Mouse (Mus musculus) hindbrain, postnatal 0 days (tissue): Measurements from ENCODE around the gene Gm17018. TPM values are rescaled to one million over a fixed set of nuclear protein-coding genes. Genes with fewer than 3 reads are reported as not detected.
A peak's percentile ranks its signal among the peaks of the same experiment; 100 is the strongest.

Experiments used
- ATAC-seq: fragments of 200-750 bp; cut with Nextera tagmentation; 2 replicates; pipeline ENCODE4 v1.8.0; 2017; ENCODE audit warnings: mild to moderate bottlenecking, moderate TSS enrichment, moderate library complexity
- DNase-seq: peaks from one replicate; pipeline ENCODE4 v3.0.0-alpha.2; 2015; ENCODE audit warnings: low spot score
- H3K27ac ChIP-seq: fragments of 300-500 bp; sonication (generic); 2 replicates; pipeline ENCODE4 v1.5.1; 2014; ENCODE audit warnings: mild to moderate bottlenecking
- H3K27me3 ChIP-seq: fragments of 300-500 bp; sonication (generic); 2 replicates; pipeline ENCODE4 v1.6.1; 2014; ENCODE audit warnings: low read length, mixed read lengths; ENCODE audit not compliant: insufficient read depth
- H3K36me3 ChIP-seq: fragments of 300-500 bp; sonication (generic); 2 replicates; pipeline ENCODE4 v1.6.1; 2014; ENCODE audit warnings: low read length, mixed read lengths; ENCODE audit not compliant: insufficient read depth
- H3K4me1 ChIP-seq: fragments of 300-500 bp; sonication (generic); 2 replicates; pipeline ENCODE4 v1.6.1; 2014; ENCODE audit warnings: antibody characterized with exemption, low read length, mixed read lengths; ENCODE audit not compliant: insufficient read depth
- H3K4me2 ChIP-seq: fragments of 300-500 bp; sonication (generic); 2 replicates; pipeline ENCODE4 v1.6.1; 2014; ENCODE audit warnings: low read depth, mild to moderate bottlenecking, low read length, moderate library complexity, mixed read lengths
- H3K4me3 ChIP-seq: fragments of 300-500 bp; sonication (generic); 2 replicates; pipeline ENCODE4 v1.5.1; 2014; ENCODE audit warnings: low read length
- H3K9ac ChIP-seq: fragments of 300-500 bp; sonication (generic); replicated peaks from 2 replicates; pipeline ENCODE4 v1.6.1; 2014; ENCODE audit warnings: mild to moderate bottlenecking, low read length, moderate library complexity, mixed read lengths
- H3K9me3 ChIP-seq: fragments of 300-500 bp; sonication (generic); 2 replicates; pipeline ENCODE4 v1.6.1; 2016; ENCODE audit warnings: low read length, mixed read lengths
- CTCF ChIP-seq: IDR thresholded peaks from 2 replicates; pipeline ENCODE4 v1.5.1; 2016; ENCODE audit warnings: antibody characterized with exemption, control low read depth, low read depth
- WGBS: fragments of 180-500 bp; shearing (Covaris S2); extraction: QIAGEN DNeasy Blood & Tissue Kit; methylation state at CpG from one replicate; pipeline ENCODE4 v1.1.7; 2014; 5-methylcytosine and 5-hydroxymethylcytosine counted together
- polyA plus RNA-seq: library from polyadenylated mRNA; unstranded; fragments of >200 nt; fragmentation: Nextera tagmentation; extraction: Ambion mirVana; gene quantifications from 2 replicates; pipeline ENCODE4 v1.2.1, GENCODE M21; 2015
- total RNA-seq: library from RNA; depleted of rRNA; stranded (reverse); fragments of >200 nt; gene quantifications from 2 replicates; pipeline ENCODE4 v1.2.3, GENCODE M21; 2014; rRNA removed

Gene Gm17018
- total and polyA plus RNA-seq, 2 experiments from 2014 or later = 23.0 to 90.7 TPM

DNA sequence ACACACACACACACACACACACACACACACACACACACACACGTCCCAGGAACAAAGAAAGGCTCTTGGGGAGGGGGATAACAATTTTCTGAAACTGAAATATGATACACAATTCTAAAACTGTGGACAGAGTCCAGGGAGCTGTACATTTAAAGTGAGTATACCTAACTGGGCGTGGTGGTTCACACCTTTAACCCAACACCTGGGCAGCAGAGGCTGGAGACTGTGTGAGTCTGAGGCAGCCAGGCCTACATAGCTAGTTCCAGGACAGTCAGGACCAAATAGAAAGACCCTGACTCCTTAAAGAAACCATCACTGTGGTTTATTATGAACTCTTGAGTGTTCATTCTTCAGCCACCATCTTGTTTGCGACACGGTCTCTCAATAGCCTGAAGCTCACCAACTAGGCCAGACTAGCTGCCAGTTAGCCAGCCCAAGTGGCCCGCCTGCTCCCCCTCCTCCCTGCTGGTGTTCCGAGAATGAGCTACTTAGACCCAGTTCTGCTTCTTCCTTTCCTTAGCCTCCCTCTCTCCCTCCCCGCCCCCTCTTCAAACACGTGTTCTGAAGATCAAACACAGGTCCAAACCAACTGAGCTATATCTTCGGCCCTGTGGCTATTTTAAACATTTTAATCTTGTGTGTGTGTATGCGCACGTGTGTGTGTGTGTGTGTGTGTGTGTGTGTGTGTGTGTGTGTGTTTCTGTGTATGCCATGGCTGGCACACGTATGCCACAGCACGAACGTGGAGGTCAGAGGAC lies 59.5 kb downstream of the Gm17018 start:
- H3K4me3 ChIP-seq = no peak overlapping the region
- no peak overlapping the region for H3K27ac ChIP-seq
- H3K4me2 ChIP-seq = no peak overlapping the region
- no peaks in the 10 kb centered on the region for H3K27me3 ChIP-seq
- ATAC-seq (no peak), DNase-seq (no peak)
- TF ChIP-seq CTCF = no peak
- 86% methylated on average over 14 of the region's 14 CpGs for WGBS
- H3K9ac ChIP-seq = no peak overlapping the region
- H3K36me3 ChIP-seq = peaks cover 16% of the 10 kb centered on the region; the same call in 1 of the 2 replicates
- no peaks in the 10 kb centered on the region for H3K9me3 ChIP-seq
- peaks cover 19% of the 10 kb centered on the region; the same call in 1 of the 2 replicates for H3K4me1 ChIP-seq

DNA sequence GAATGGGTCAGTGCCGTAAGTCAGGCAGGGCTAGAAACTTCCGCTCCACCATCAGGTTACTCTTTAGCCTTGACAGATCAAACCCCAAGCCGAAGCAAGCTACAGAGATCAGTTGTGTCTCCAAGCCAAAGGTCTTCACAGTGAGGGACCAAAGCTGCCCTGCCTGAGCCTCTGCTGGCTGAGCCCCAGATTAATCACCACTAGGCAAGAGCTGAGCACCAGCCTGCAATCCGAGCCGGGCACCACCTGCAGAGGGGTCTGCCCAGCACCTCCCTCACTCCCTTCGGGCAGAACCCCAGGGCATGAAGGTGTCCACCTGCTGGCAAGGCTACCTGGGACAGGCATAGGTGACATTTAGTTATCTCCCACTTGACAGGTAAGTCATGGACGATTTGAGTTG lies 60.6 kb downstream of the Gm17018 start:
- peaks cover 8% of the 10 kb centered on the region; the same call in 1 of the 2 replicates for H3K4me1 ChIP-seq
- H3K27ac ChIP-seq = no peak overlapping the region
- H3K4me3 ChIP-seq = no peak overlapping the region
- peaks cover 16% of the 10 kb centered on the region; the same call in 1 of the 2 replicates for H3K36me3 ChIP-seq
- no peaks in the 10 kb centered on the region for H3K9me3 ChIP-seq
- H3K4me2 ChIP-seq = no peak overlapping the region
- H3K27me3 ChIP-seq = no peaks in the 10 kb centered on the region
- H3K9ac ChIP-seq = no peak overlapping the region
- DNase-seq (no peak), ATAC-seq (no peak)
- WGBS = 58% methylated on average over 7 of the region's 7 CpGs
- TF ChIP-seq CTCF = no peak

DNA sequence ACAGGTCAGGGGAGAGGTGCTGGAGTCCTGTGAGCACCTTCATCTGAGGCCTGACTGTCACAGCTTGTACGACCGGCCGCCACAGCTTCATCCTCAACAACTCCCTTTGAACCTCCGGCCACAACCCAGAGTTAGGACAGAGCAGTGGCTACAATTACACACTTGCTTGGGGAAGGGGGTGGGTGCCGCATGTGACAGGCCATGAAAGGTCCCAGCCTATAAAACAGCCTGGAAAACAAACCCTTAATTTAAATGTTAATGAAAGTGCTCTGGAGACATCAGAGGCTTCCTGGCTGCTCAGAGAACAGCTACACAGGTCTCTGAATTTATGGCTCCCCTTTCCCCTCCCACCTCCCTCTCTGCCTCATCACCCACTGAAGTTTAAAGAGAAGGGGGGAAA lies 61.7 kb downstream of the Gm17018 start:
- WGBS = 55% methylated on average over 5 of the region's 5 CpGs
- TF ChIP-seq CTCF = no peak

DNA sequence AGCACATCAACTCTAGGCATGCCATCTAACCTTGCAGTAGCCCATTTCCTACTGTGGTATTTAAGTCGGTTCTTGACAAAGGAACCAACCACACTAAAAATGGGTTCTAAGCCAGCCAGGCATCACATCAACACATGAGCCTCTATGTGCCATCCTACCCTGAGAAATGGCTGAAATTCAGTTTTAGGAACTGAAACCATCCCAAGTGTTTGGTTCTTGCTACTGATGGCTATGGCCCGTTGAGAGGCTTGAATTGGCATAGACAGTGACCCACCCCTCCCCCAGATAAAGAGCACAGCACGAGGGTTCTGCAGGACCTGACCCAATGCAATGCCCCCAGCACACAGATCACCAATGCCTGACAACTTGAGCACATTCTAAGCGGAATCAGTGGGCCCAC lies 63.3 kb downstream of the Gm17018 start:
- 87% methylated on average over 4 of the region's 4 CpGs for WGBS
- Histone ChIP-seq H3K4me1 (no peaks in the 10 kb centered on the region), H3K27me3 (no peaks in the 10 kb centered on the region), H3K9me3 (no peaks in the 10 kb centered on the region), H3K36me3 (peaks cover 16% of the 10 kb centered on the region; the same call in 1 of the 2 replicates), H3K4me2 (no peak overlapping the region), H3K27ac (no peak overlapping the region), H3K9ac (no peak overlapping the region), H3K4me3 (no peak overlapping the region)
- DNase-seq (no peak), ATAC-seq (no peak)
- no peak for TF ChIP-seq CTCF

More for the DNA sequence above, 61.7 kb downstream of the Gm17018 start:
- DNase-seq = no peak
- no peaks in the 10 kb centered on the region for H3K9me3 ChIP-seq
- no peaks in the 10 kb centered on the region for H3K4me1 ChIP-seq
- peaks cover 16% of the 10 kb centered on the region; the same call in 1 of the 2 replicates for H3K36me3 ChIP-seq
- no peak overlapping the region for H3K27ac ChIP-seq
- no peak overlapping the region for H3K4me3 ChIP-seq
- no peak overlapping the region for H3K4me2 ChIP-seq
- ATAC-seq = no peak
- H3K27me3 ChIP-seq = no peaks in the 10 kb centered on the region
- H3K9ac ChIP-seq = no peak overlapping the region

DNA sequence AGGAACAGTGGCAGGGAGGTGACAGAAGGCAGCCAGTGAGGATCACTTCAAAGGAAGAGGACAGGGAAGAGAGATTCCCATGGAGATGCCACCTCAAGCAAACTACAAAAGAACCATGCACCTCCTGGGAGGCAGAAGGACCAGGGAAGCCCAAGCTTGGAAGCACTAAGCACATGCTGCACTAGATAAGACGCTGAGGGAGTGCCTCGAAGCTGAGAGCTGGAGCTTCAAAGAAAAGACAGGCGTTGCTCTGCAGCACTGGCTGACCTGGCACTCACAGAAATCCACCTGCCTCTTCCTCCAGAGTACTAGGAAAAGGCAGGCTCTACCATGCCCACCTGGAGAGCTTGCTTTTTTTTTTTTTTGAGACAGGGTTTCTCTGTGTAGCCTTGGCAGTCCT lies 66.6 kb downstream of the Gm17018 start:
- Histone ChIP-seq H3K4me2 (no peak overlapping the region), H3K4me1 (no peaks in the 10 kb centered on the region), H3K9me3 (no peaks in the 10 kb centered on the region), H3K4me3 (no peak overlapping the region), H3K27ac (no peak overlapping the region), H3K9ac (no peak overlapping the region), H3K36me3 (peaks cover 21% of the 10 kb centered on the region; the same call in 1 of the 2 replicates), H3K27me3 (no peaks in the 10 kb centered on the region)
- TF ChIP-seq CTCF = no peak
- WGBS = 30% methylated on average over 3 of the region's 3 CpGs
- DNase-seq = no peak
- no peak for ATAC-seq

DNA sequence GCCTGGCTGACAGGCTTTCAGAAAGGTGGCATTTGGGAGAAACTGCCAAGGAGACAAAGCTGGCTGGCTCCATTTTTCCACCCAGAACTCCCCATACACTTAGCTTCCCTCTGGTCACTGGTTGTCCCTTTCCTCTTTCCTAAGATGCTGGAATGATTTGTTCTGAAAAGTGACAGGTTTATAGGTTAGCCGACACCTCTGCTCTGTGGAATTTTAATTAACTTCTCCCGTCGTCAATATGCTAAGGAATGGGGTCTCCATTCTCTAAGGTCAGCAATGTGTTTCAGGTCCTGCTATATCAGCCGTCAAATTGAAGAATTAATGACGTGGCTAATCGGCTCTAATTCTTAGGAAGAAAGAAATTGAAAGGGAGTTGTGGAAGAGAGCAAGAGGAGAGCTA lies 68.2 kb downstream of the Gm17018 start:
- no peak for ATAC-seq
- no peak overlapping the region for H3K27ac ChIP-seq
- 48% methylated on average over 6 of the region's 6 CpGs for WGBS

DNA sequence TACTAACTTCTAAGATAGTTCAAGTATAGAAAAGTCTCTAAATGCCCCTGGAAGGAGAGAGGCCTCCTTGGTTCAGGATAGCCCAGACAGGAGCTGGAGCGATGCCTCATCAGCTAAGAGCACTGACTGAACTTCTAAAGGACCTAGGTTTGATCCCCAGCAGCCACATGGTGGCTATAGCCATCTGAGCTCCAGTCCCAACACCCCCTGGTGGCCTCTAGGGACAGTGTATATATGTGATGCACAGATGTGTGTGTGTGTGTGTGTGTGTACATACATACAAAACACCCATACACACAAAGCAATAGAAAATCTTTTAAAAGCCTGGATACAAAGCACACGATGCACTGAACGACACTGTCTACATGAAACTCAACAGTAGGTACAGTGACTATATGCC lies 68.8 kb downstream of the Gm17018 start:
- Histone ChIP-seq H3K27ac (no peak overlapping the region), H3K27me3 (no peaks in the 10 kb centered on the region), H3K4me3 (no peak overlapping the region), H3K36me3 (peaks cover 21% of the 10 kb centered on the region; the same call in 1 of the 2 replicates), H3K4me1 (no peaks in the 10 kb centered on the region), H3K4me2 (no peak overlapping the region), H3K9ac (no peak overlapping the region), H3K9me3 (no peaks in the 10 kb centered on the region)
- DNase-seq = peak; percentile 17
- 92% methylated on average over 3 of the region's 3 CpGs for WGBS
- ATAC-seq = no peak
- TF ChIP-seq CTCF = peak; percentile 46

More for the DNA sequence above, 68.2 kb downstream of the Gm17018 start:
- no peak overlapping the region for H3K4me2 ChIP-seq
- no peak for TF ChIP-seq CTCF
- DNase-seq = no peak
- H3K4me3 ChIP-seq = no peak overlapping the region
- no peak overlapping the region for H3K9ac ChIP-seq
- no peaks in the 10 kb centered on the region for H3K9me3 ChIP-seq
- H3K36me3 ChIP-seq = peaks cover 20% of the 10 kb centered on the region; the same call in 1 of the 2 replicates
- H3K4me1 ChIP-seq = no peaks in the 10 kb centered on the region
- no peaks in the 10 kb centered on the region for H3K27me3 ChIP-seq

Other genes with a start within 250 kb of the Gm17018 start
- gene Btrc, start 196.9 kb upstream of the Gm17018 start, total RNA-seq = 55.3 and 59.9 TPM in 2 replicates
- 47.9 and 49.5 TPM in 2 replicates for gene Btrc, start 196.9 kb upstream of the Gm17018 start, polyA plus RNA-seq
- 17.0 and 17.3 TPM in 2 replicates for gene Poll, start 84 bp upstream of the Gm17018 start, total RNA-seq
- 11.0 and 11.1 TPM in 2 replicates for gene Poll, start 84 bp upstream of the Gm17018 start, polyA plus RNA-seq
- 65.3 and 77.0 TPM in 2 replicates for gene Fbxw4, start 99.7 kb downstream of the Gm17018 start, total RNA-seq
- gene Fbxw4, start 99.7 kb downstream of the Gm17018 start, polyA plus RNA-seq = 5.3 and 5.4 TPM in 2 replicates
- gene Fgf8, start 182.3 kb downstream of the Gm17018 start, total RNA-seq = 1.8 and 2.6 TPM in 2 replicates
- 1.1 and 1.3 TPM in 2 replicates for gene Fgf8, start 182.3 kb downstream of the Gm17018 start, polyA plus RNA-seq
- gene Npm3, start 189.0 kb downstream of the Gm17018 start, total RNA-seq = 23.6 and 35.7 TPM in 2 replicates
- gene Npm3, start 189.0 kb downstream of the Gm17018 start, polyA plus RNA-seq = 5.6 and 8.1 TPM in 2 replicates
- 135 and 154 TPM in 2 replicates for gene Mgea5, start 223.2 kb downstream of the Gm17018 start, total RNA-seq
- gene Mgea5, start 223.2 kb downstream of the Gm17018 start, polyA plus RNA-seq = 74.2 and 78.0 TPM in 2 replicates